Mouse (Mus musculus) left cerebral cortex, postnatal 4 days (tissue): ENCODE data around the gene Tldc2. TPM values are rescaled to one million over a fixed set of nuclear protein-coding genes. Genes with fewer than 3 reads are reported as not detected.

Source experiments
- DNase-seq: peaks from one replicate; pipeline ENCODE4 v3.0.0-alpha.2; 2022
- intact Hi-C: fragments of 180-260 bp; cut with DNase I; formaldehyde crosslinking; loops from one replicate; pipeline ENCODE4 v1.15.1; 2025
- total RNA-seq, 2 experiments: library from RNA; stranded (reverse); gene quantifications; 2 replicates each; pipeline ENCODE4 v1.2.3; 2021

The Tldc2 gene
- total RNA-seq, 2 experiments from 2014 or later: not detected

- intact Hi-C loops: no loop called here
Measured at GRCm38 (mm10) chr2:157121766-157122165, 34.9 kb downstream of the Tldc2 start.

GRCm38 (mm10) chr2:157125246-157125645 is 38.4 kb downstream of the Tldc2 start:
- intact Hi-C loops: no loop called here
- no peak for DNase-seq

More at GRCm38 (mm10) chr2:157121766-157122165, 34.9 kb downstream of the Tldc2 start:
- DNase-seq: no peak

GRCm38 (mm10) chr2:157127370-157127769 is 40.5 kb downstream of the Tldc2 start:
- DNase-seq: no peak
- intact Hi-C loops: no loop called here

GRCm38 (mm10) chr2:157128072-157128471 is 41.2 kb downstream of the Tldc2 start:
- intact Hi-C loops: no loop called here

GRCm38 (mm10) chr2:157129096-157129495 is 42.2 kb downstream of the Tldc2 start:
- no peak for DNase-seq
- intact Hi-C loops: no loop called here

More at GRCm38 (mm10) chr2:157128072-157128471, 41.2 kb downstream of the Tldc2 start:
- DNase-seq: no peak

- intact Hi-C loops: loop anchor here (5.0 kb wide), 1 partner anchor 453 kb away; no protein-coding TSS in a partner anchor
- no peak for DNase-seq
Measured at GRCm38 (mm10) chr2:157129601-157130164, 42.8 kb downstream of the Tldc2 start.

GRCm38 (mm10) chr2:157130813-157131514 is 44.1 kb downstream of the Tldc2 start:
- intact Hi-C loops: loop anchor here (5.0 kb wide), 1 partner anchor 451 kb away; no protein-coding TSS in a partner anchor
- DNase-seq: no peak

GRCm38 (mm10) chr2:157132086-157132485 is 45.2 kb downstream of the Tldc2 start:
- intact Hi-C loops: loop anchor here (5.0 kb wide), 1 partner anchor 450 kb away; no protein-coding TSS in a partner anchor
- DNase-seq: no peak

GRCm38 (mm10) chr2:157132686-157133540 is 46.1 kb downstream of the Tldc2 start:
- intact Hi-C loops: loop anchor here (5.0 kb wide), 1 partner anchor 449 kb away; no protein-coding TSS in a partner anchor
- no peak for DNase-seq

- no peak for DNase-seq
- intact Hi-C loops: loop anchor here (5.0 kb wide), 1 partner anchor 448 kb away; no protein-coding TSS in a partner anchor
Measured at GRCm38 (mm10) chr2:157133769-157134478, 47.1 kb downstream of the Tldc2 start.

GRCm38 (mm10) chr2:157134479-157134931 is 47.6 kb downstream of the Tldc2 start:
- intact Hi-C loops: loop anchor here (5.0 kb wide), 1 partner anchor 448 kb away; no protein-coding TSS in a partner anchor
- peak; percentile 21 for DNase-seq

- intact Hi-C loops: no loop called here
- peak; percentile 91 for DNase-seq
Measured at GRCm38 (mm10) chr2:157135014-157135413, 48.2 kb downstream of the Tldc2 start, which contains the start of gene Samhd1. Samhd1 (minus strand) TSS chr2:157135265.

- intact Hi-C loops: no loop called here
- no peak for DNase-seq
Measured at GRCm38 (mm10) chr2:157135529-157136120, 48.8 kb downstream of the Tldc2 start.

- intact Hi-C loops: no loop called here
- no peak for DNase-seq
Measured at GRCm38 (mm10) chr2:157136176-157136575, 49.3 kb downstream of the Tldc2 start.

GRCm38 (mm10) chr2:157136646-157137045 is 49.8 kb downstream of the Tldc2 start:
- DNase-seq: no peak
- intact Hi-C loops: no loop called here

- DNase-seq: no peak
- intact Hi-C loops: no loop called here
Measured at GRCm38 (mm10) chr2:157137959-157138731, 51.3 kb downstream of the Tldc2 start.

- intact Hi-C loops: no loop called here
- no peak for DNase-seq
Measured at GRCm38 (mm10) chr2:157138808-157139207, 52.0 kb downstream of the Tldc2 start.

- no peak for DNase-seq
- intact Hi-C loops: no loop called here
Measured at GRCm38 (mm10) chr2:157139251-157139802, 52.5 kb downstream of the Tldc2 start.

GRCm38 (mm10) chr2:157141962-157142361 is 55.1 kb downstream of the Tldc2 start:
- intact Hi-C loops: no loop called here
- DNase-seq: no peak
